Mouse (Mus musculus) intestine, embryonic 16.5 days (tissue): ENCODE data around the gene Ang. TPM values are rescaled to one million over a fixed set of nuclear protein-coding genes. Genes with fewer than 3 reads are reported as not detected.
A peak's percentile ranks its signal among the peaks of the same experiment; 100 is the strongest.

Experiments used
- ATAC-seq: fragments of 200-750 bp; cut with Nextera tagmentation; 2 replicates; pipeline ENCODE4 v1.8.0; 2017; ENCODE audit warnings: moderate TSS enrichment, moderate library complexity
- H3K27ac ChIP-seq: fragments of 300-500 bp; sonication (generic); 2 replicates; pipeline ENCODE4 v1.5.1; 2014; ENCODE audit warnings: mild to moderate bottlenecking, low read length
- H3K27me3 ChIP-seq: fragments of 300-500 bp; sonication (generic); replicated peaks from 2 replicates; pipeline ENCODE4 v1.6.1; 2014; ENCODE audit warnings: low read length, control low read depth, mixed read lengths; ENCODE audit not compliant: control insufficient read depth, insufficient read depth
- H3K36me3 ChIP-seq: fragments of 300-500 bp; sonication (generic); 2 replicates; pipeline ENCODE4 v1.6.1; 2014; ENCODE audit warnings: low read length, control low read depth; ENCODE audit not compliant: control insufficient read depth, insufficient read depth
- H3K4me1 ChIP-seq: fragments of 300-500 bp; sonication (generic); 2 replicates; pipeline ENCODE4 v1.6.1; 2014; ENCODE audit warnings: low read length, control low read depth, mixed read lengths; ENCODE audit not compliant: control insufficient read depth, insufficient read depth
- H3K4me2 ChIP-seq: fragments of 300-500 bp; sonication (generic); 2 replicates; pipeline ENCODE4 v1.6.1; 2014; ENCODE audit warnings: low read depth, low read length, control low read depth
- H3K4me3 ChIP-seq: fragments of 300-500 bp; sonication (generic); 2 replicates; pipeline ENCODE4 v1.5.1; 2014; ENCODE audit warnings: mild to moderate bottlenecking, low read length
- H3K9ac ChIP-seq: fragments of 300-500 bp; sonication (generic); 2 replicates; pipeline ENCODE4 v1.6.1; 2014; ENCODE audit warnings: low read depth, low read length
- H3K9me3 ChIP-seq: fragments of 300-500 bp; sonication (generic); 2 replicates; pipeline ENCODE4 v1.6.1; 2016; ENCODE audit warnings: low read length, control low read depth; ENCODE audit not compliant: control insufficient read depth
- WGBS: fragments of 180-500 bp; shearing (Covaris S2); extraction: QIAGEN DNeasy Blood & Tissue Kit; methylation state at CpG from one replicate; pipeline ENCODE4 v1.1.7; 2014; 5-methylcytosine and 5-hydroxymethylcytosine counted together
- polyA plus RNA-seq: library from polyadenylated mRNA; unstranded; fragments of >200 nt; fragmentation: Nextera tagmentation; extraction: Ambion mirVana; gene quantifications from 2 replicates; pipeline ENCODE4 v1.2.1, GENCODE M21; 2015

Ang gene
- 76.1 and 85.7 TPM in 2 replicates for polyA plus RNA-seq

DNA sequence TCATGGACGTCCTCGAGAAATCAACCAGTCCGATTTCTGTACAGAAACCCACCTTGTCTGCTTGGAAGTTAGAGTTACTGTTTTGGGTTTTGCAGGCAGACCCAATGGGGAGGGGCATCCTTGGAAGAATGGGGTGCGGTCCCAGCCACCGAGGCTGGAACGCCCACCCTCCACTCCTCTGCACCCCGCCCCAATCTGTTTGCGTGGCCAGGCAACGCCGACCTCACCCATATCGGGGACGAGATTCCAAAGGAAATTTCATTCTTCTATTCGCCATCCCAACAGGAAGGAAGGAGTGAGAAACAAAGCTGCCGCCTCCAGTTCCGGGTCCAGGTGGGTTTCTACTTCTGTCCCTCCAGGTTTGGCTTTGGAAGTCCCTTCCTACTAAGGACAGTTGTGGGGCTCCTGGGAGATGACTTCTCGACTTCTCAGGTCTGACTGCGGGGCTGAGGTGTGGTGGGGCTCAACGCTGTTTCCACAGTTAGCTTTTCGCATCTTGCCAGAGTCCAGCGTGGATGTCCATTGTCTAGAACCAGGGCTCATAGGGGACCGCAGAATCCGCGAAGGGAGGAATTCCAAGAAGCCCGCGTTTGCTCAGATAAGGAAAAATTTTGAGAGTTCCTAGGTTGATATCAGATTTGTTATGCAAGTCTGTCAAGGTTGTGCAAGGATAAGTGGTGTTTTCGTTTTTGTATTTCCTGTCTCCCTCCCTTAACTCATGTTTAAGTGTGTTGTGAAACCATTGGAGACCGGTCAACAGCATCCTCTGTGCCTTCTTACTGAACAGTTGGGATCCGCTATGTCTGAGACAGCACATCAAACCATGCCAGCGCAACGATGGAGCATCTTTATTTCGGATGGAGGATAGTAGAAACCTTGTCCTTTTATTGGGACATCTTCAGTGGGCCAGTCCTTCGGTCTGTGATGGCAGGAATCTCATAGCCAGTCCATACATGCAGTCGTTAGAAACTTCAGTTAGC, at the start of gene Ang, which contains the start of gene Rnase4:
Ang (plus strand) TSS at position 230 of the 980 bp plus-strand sequence.
Rnase4 (plus strand) TSS at position 157 of the 980 bp plus-strand sequence.
- 5% methylated on average over 33 of the region's 33 CpGs for WGBS
- Histone ChIP-seq H3K9ac (peak within 1 kb of the TSS; percentile 73), H3K4me3 (peak within 1 kb of the TSS; percentile 75), H3K27ac (peak within 1 kb of the TSS; percentile 85), H3K36me3 (no peaks in the 10 kb centered on the region), H3K27me3 (no peaks in the 10 kb centered on the region), H3K4me2 (peak within 1 kb of the TSS; percentile 70), H3K9me3 (no peaks in the 10 kb centered on the region), H3K4me1 (peaks cover 21% of the 10 kb centered on the region; the same call in 1 of the 2 replicates)
- peak; percentile 29 for ATAC-seq

DNA sequence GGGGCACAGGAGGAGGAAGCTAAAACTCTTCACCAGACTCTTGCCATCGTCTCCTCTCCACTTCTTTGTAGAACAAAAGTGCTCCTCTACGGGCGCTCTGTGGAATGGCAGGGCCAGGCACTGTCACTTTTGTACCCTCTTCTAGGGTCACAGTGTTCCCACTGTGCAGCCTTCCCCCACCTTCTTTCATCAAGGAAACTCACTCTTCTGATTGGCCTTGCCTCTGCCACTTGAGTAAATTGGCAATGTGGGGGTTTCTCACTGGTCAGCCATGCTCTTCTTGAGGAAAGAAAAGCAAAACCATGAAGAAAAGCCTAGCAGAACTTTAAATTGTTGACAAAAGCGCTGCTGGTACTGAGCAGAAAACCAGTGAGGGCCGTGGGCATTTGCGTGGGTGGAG, 49.2 kb upstream of the Ang start, which contains the start of gene Rnase9:
Rnase9 (minus strand) TSS at position 101 of the 400 bp plus-strand sequence.
- H3K9me3 ChIP-seq: no peaks in the 10 kb centered on the region
- no peak within 1 kb of the TSS for H3K27ac ChIP-seq
- no peak within 1 kb of the TSS for H3K4me2 ChIP-seq
- no peak for ATAC-seq
- no peaks in the 10 kb centered on the region for H3K4me1 ChIP-seq
- H3K9ac ChIP-seq: no peak within 1 kb of the TSS
- no peaks in the 10 kb centered on the region for H3K27me3 ChIP-seq
- WGBS: 79% methylated on average over 6 of the region's 6 CpGs
- H3K4me3 ChIP-seq: no peak within 1 kb of the TSS
- no peaks in the 10 kb centered on the region for H3K36me3 ChIP-seq

DNA sequence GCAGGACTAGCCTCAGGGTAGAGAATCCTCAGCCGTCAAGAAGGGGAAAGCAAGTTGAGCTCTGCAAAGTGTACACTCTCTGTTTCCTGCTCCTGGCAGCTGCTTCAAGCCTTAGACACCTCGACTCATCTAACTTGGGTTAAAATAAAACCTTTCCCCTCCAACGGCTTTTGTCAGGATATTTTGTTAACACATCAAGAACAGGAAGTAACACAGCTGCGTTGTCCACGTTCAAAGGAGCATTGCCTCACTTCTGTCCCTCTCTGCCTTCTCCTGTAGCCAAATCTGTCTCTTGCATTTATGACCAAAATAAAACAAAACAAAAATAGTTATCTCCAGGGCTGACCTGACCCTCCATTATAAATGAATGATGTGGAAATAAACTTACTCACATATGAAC, 43.1 kb upstream of the Ang start:
- Histone ChIP-seq H3K4me3 (no peak overlapping the region), H3K4me2 (no peak overlapping the region), H3K27ac (no peak overlapping the region), H3K9me3 (no peaks in the 10 kb centered on the region), H3K9ac (no peak overlapping the region), H3K4me1 (no peaks in the 10 kb centered on the region), H3K27me3 (no peaks in the 10 kb centered on the region), H3K36me3 (no peaks in the 10 kb centered on the region)
- whole genome bisulfite sequencing: 36% methylated on average over 5 of the region's 5 CpGs
- no peak for ATAC-seq

DNA sequence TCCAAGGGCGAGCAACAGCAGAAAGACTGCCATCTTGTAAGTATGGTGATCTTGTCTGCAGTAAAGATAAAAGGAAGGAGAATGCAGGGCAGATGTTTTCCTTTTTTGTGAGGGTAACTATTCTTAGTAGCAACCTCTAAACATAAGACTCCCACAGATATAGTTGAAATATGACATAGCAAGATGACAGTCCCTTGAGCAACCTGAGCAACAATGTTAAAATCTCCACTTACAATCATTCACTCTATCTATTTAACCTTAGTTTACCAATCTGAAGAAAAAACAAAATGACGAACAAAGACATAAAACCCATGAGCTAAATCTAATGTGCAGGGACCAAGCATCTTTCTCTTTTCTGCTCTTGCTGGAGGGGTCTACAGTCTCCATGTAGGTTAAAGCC, 40.9 kb upstream of the Ang start, which contains the start of gene Rnase11:
Rnase11 (minus strand) TSS at position 101 of the 400 bp plus-strand sequence.
- H3K4me2 ChIP-seq: no peak within 1 kb of the TSS
- H3K4me1 ChIP-seq: 0 out of 2 replicates have a peak, but pooled peaks cover 3% of the 10 kb centered on the region
- H3K4me3 ChIP-seq: no peak within 1 kb of the TSS
- ATAC-seq: no peak
- no peak within 1 kb of the TSS for H3K9ac ChIP-seq
- H3K9me3 ChIP-seq: no peaks in the 10 kb centered on the region
- WGBS: 81% methylated on average over 2 of the region's 2 CpGs
- H3K27ac ChIP-seq: no peak within 1 kb of the TSS
- no peaks in the 10 kb centered on the region for H3K27me3 ChIP-seq
- no peaks in the 10 kb centered on the region for H3K36me3 ChIP-seq

DNA sequence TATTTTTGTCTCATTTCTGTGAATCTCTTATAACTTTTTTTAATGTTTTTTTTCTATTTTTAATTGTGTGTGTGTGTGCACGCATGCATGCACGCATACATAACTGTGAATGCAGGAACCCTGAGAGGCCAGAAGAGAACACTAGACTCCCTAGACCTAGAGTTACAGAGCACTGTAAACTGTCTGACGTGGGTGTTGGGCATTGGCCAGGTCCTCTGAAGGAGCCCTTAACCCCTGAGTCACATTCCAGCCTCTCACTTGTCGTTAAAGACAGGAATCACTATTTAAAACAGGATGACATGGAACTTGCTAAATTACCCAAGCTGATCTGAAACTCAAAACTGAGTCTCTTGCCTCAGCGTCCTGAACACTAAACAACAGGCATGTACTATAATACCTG, 39.0 kb upstream of the Ang start:
- no peak overlapping the region for H3K9ac ChIP-seq
- H3K9me3 ChIP-seq: no peaks in the 10 kb centered on the region
- 60% methylated on average over 5 of the region's 5 CpGs for WGBS
- H3K27me3 ChIP-seq: no peaks in the 10 kb centered on the region
- H3K27ac ChIP-seq: no peak overlapping the region
- no peak overlapping the region for H3K4me3 ChIP-seq
- H3K4me2 ChIP-seq: no peak overlapping the region
- 0 out of 2 replicates have a peak, but pooled peaks cover 3% of the 10 kb centered on the region for H3K4me1 ChIP-seq
- no peak for ATAC-seq
- no peaks in the 10 kb centered on the region for H3K36me3 ChIP-seq

DNA sequence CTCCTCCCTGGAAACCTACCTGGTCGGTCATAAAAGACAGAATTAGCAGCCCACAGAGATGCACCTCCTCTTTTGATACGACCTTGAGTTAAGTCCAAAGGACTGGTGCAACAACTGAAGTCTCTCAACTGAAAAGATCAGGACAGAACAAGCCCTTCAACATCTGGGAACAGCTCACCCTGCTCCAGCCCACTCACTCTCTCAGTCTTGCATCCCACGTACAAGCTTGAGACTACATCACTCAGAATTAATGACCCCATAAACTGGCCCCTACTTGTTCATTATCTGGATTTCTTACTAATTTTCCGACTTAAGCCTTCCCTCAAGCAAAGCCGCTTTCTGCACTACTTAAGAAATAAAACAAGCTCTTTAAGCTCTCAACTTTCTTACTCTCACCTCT, 37.8 kb upstream of the Ang start:
- Histone ChIP-seq H3K27ac (no peak overlapping the region), H3K4me1 (0 out of 2 replicates have a peak, but pooled peaks cover 3% of the 10 kb centered on the region), H3K36me3 (no peaks in the 10 kb centered on the region), H3K4me2 (no peak overlapping the region), H3K9ac (no peak overlapping the region), H3K4me3 (no peak overlapping the region), H3K9me3 (no peaks in the 10 kb centered on the region), H3K27me3 (no peaks in the 10 kb centered on the region)
- ATAC-seq: no peak
- 60% methylated on average over 5 of the region's 5 CpGs for WGBS

DNA sequence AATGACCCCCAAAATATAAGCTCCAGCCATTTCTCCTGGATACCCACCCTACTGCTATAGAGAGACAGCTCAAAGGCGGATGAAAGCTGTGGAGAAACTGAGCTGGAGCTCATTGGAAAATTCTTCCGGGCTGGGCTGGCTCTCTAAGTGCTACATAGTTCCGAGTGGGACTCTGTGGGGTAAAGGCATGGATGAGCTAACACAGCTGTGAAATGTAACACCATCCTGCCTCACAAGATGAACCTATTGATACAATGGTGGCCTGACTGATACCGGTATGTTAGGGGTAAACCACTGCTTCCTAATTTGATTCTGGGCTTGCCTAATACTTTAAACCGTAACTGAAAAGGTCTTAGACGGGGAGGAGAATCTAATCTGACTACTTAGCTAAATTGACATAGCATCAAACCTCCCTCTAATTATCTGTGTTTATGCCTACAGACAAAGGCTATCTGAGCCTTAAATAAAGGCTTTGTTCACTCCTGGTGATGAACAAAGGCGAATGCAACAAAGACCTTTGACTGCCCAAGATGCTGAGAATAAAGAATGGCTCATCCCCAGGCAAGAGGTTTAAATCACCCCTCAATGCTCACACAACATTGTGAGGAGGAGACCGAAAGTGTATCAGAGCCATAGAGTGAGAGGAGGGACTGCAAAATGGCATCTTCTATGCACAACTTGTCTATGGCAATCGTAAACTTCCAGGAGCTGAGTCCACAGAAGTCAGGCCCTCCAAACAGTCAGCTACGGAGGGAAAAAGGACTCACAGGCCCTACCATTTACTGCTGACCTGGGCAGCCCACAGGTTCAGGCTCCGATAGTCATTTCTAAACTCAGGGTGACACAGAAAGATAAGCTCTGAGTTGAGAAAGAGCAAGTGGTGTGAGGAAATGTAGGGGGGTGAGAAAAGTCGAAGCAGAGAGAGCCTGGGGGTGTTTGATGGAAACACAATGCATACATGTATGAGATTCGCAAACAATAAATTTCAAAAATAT, 36.4 kb upstream of the Ang start:
- Histone ChIP-seq H3K9me3 (no peaks in the 10 kb centered on the region), H3K4me1 (0 out of 2 replicates have a peak, but pooled peaks cover 3% of the 10 kb centered on the region), H3K36me3 (no peaks in the 10 kb centered on the region), H3K4me3 (no peak overlapping the region), H3K9ac (no peak overlapping the region), H3K27ac (no peak overlapping the region), H3K4me2 (no peak overlapping the region), H3K27me3 (no peaks in the 10 kb centered on the region)
- no peak for ATAC-seq
- WGBS: 66% methylated on average over 13 of the region's 13 CpGs

DNA sequence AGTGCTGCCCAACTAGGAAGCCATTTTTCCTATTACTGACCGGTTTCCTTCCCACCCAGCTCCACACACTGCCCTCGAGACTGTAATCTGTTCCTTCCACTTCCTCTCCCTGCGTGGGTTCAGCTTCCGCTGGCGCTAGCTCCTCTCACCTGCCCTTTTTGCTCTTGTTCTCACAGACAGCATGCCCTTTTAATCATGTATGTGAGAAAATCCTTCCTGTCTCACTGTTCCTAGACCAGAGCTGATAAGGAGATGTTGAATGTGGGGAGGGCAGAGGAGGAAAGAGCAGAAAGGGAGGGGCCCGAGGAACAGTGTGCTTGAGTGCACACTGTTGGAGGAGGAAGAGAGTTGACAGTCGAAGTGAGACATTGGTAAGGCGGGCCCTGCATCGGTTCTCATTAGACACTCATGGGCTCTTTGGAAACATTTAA, 33.5 kb upstream of the Ang start, which contains the start of gene Rnase12:
Rnase12 (minus strand) TSS at position 261 of the 431 bp plus-strand sequence.
- ATAC-seq: peak; percentile 88
- no peaks in the 10 kb centered on the region for H3K36me3 ChIP-seq
- H3K27me3 ChIP-seq: no peaks in the 10 kb centered on the region
- H3K27ac ChIP-seq: no peak within 1 kb of the TSS
- 45% methylated on average over 9 of the region's 9 CpGs for WGBS
- H3K4me2 ChIP-seq: no peak within 1 kb of the TSS
- H3K9me3 ChIP-seq: no peaks in the 10 kb centered on the region
- H3K9ac ChIP-seq: no peak within 1 kb of the TSS
- H3K4me1 ChIP-seq: 0 out of 2 replicates have a peak, but pooled peaks cover 3% of the 10 kb centered on the region
- no peak within 1 kb of the TSS for H3K4me3 ChIP-seq
